Mouse (Mus musculus) thymus, adult 2 months (tissue): Measurements from ENCODE around the gene Mbd4.

Source experiments
- CTCF ChIP-seq: fragments of 200-500 bp; IDR thresholded peaks from 2 replicates; pipeline ENCODE4 v1.5.1; 2012; ENCODE audit warnings: mild to moderate bottlenecking, control low read depth, low read length, moderate library complexity, borderline replicate concordance; ENCODE audit not compliant: control insufficient read depth, poor library complexity, insufficient read depth; ENCODE audit errors: extremely low read depth
- POLR2A ChIP-seq: fragments of 200-500 bp; IDR thresholded peaks from 2 replicates; pipeline ENCODE4 v1.6.1; 2012; ENCODE audit warnings: mild to moderate bottlenecking, low read length, control low read depth, moderate library complexity; ENCODE audit not compliant: control insufficient read depth, poor library complexity, insufficient read depth; ENCODE audit errors: extremely low read depth

DNA sequence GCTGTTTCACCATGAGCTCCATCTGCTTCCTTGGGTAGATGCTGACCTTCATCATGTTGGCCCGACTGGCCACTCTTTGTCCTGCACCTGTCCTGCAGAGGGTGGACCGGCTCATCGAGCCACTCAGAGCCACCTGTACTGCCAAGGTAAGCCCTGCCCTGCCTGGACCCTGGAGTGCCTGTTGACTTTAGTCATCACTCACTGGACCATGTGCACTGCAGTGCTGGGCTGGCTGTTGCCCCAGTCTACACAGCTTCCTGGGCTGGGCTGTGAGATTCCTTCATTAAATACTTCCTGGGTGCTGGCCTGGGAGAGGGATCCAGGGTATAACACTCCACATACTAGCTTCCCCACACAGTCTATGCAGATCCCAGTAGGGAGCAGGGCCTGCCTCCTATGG is 51.4 kb downstream of the Mbd4 start:
- no peak for TF ChIP-seq CTCF
- no peak for TF ChIP-seq POLR2A
